Mouse (Mus musculus): ENCODE measurements around the gene Gpr183. TPM values are rescaled to one million over a fixed set of nuclear protein-coding genes. Genes with fewer than 3 reads are reported as not detected.
A peak's percentile ranks its signal among the peaks of the same experiment; 100 is the strongest.

Gpr183 gene
- 2.3 and 2.7 TPM in 2 replicates for polyA plus RNA-seq (2015; fragmentation: Nextera tagmentation; extraction: Ambion mirVana)

- Histone ChIP-seq H3K36me3 (ENCODE audit: control insufficient read depth, insufficient read depth, low read length) (no peaks in the 10 kb centered on the region), H3K27ac (ENCODE audit: low read length) (peak within 1 kb of the TSS; percentile 59; the same call in 1 of the 2 replicates), H3K4me3 (ENCODE audit: low read length) (peak within 1 kb of the TSS; percentile 15; the same call in 1 of the 2 replicates), H3K9ac (ENCODE audit: low read length) (peak within 1 kb of the TSS; percentile 44), H3K4me1 (replicated peaks; ENCODE audit: control insufficient read depth, insufficient read depth, low read length) (peaks cover 9% of the 10 kb centered on the region), H3K27me3 (ENCODE audit: control insufficient read depth, insufficient read depth, low read depth, low read length) (no peaks in the 10 kb centered on the region), H3K9me3 (ENCODE audit: control insufficient read depth, low read length) (no peaks in the 10 kb centered on the region), H3K4me2 (ENCODE audit: low read depth, low read length) (peak within 1 kb of the TSS; percentile 22; the same call in 1 of the 2 replicates)
- no peak for ATAC-seq (ENCODE audit: low read depth)
- 23% methylated on average over 6 of the region's 6 CpGs for WGBS
Observed at GRCm38 (mm10) chr14:121964990-121965389, at the start of gene Gpr183. Gene Gpr183, minus strand, starts transcription at chr14:121965195.

GRCm38 (mm10) chr14:122013417-122013951 lies 48.5 kb upstream of the Gpr183 start:
- Histone ChIP-seq H3K4me2 (ENCODE audit: low read depth, low read length) (no peak overlapping the region), H3K9me3 (ENCODE audit: control insufficient read depth, low read length) (no peaks in the 10 kb centered on the region), H3K4me1 (replicated peaks; ENCODE audit: control insufficient read depth, insufficient read depth, low read length) (no peaks in the 10 kb centered on the region), H3K9ac (ENCODE audit: low read length) (no peak overlapping the region), H3K27me3 (ENCODE audit: control insufficient read depth, insufficient read depth, low read depth, low read length) (no peaks in the 10 kb centered on the region), H3K36me3 (ENCODE audit: control insufficient read depth, insufficient read depth, low read length) (0 out of 2 replicates have a peak, but pooled peaks cover 2% of the 10 kb centered on the region), H3K4me3 (ENCODE audit: low read length) (no peak overlapping the region), H3K27ac (ENCODE audit: low read length) (no peak overlapping the region)
- peak; percentile 17; the same call in 1 of the 2 replicates for ATAC-seq (ENCODE audit: low read depth)
- WGBS = 65% methylated on average over 14 of the region's 14 CpGs

GRCm38 (mm10) chr14:122012814-122013213 lies 47.8 kb upstream of the Gpr183 start:
- H3K9me3 ChIP-seq (ENCODE audit: control insufficient read depth, low read length) = no peaks in the 10 kb centered on the region
- no peak overlapping the region for H3K4me3 ChIP-seq (ENCODE audit: low read length)
- no peak overlapping the region for H3K4me2 ChIP-seq (ENCODE audit: low read depth, low read length)
- no peaks in the 10 kb centered on the region for H3K4me1 ChIP-seq (replicated peaks; ENCODE audit: control insufficient read depth, insufficient read depth, low read length)
- H3K9ac ChIP-seq (ENCODE audit: low read length) = no peak overlapping the region
- 0 out of 2 replicates have a peak, but pooled peaks cover 2% of the 10 kb centered on the region for H3K36me3 ChIP-seq (ENCODE audit: control insufficient read depth, insufficient read depth, low read length)
- no peaks in the 10 kb centered on the region for H3K27me3 ChIP-seq (ENCODE audit: control insufficient read depth, insufficient read depth, low read depth, low read length)
- H3K27ac ChIP-seq (ENCODE audit: low read length) = no peak overlapping the region
- no peak for ATAC-seq (ENCODE audit: low read depth)
- 75% methylated on average over 13 of the region's 13 CpGs for WGBS

GRCm38 (mm10) chr14:122012193-122012592 lies 47.2 kb upstream of the Gpr183 start:
- 68% methylated on average over 5 of the region's 5 CpGs for WGBS
- Histone ChIP-seq H3K36me3 (ENCODE audit: control insufficient read depth, insufficient read depth, low read length) (0 out of 2 replicates have a peak, but pooled peaks cover 2% of the 10 kb centered on the region), H3K9me3 (ENCODE audit: control insufficient read depth, low read length) (no peaks in the 10 kb centered on the region), H3K9ac (ENCODE audit: low read length) (no peak overlapping the region), H3K4me2 (ENCODE audit: low read depth, low read length) (no peak overlapping the region), H3K27me3 (ENCODE audit: control insufficient read depth, insufficient read depth, low read depth, low read length) (no peaks in the 10 kb centered on the region), H3K4me1 (replicated peaks; ENCODE audit: control insufficient read depth, insufficient read depth, low read length) (no peaks in the 10 kb centered on the region), H3K4me3 (ENCODE audit: low read length) (no peak overlapping the region), H3K27ac (ENCODE audit: low read length) (no peak overlapping the region)
- no peak for ATAC-seq (ENCODE audit: low read depth)

GRCm38 (mm10) chr14:122011768-122012167 lies 46.8 kb upstream of the Gpr183 start:
- Histone ChIP-seq H3K27ac (ENCODE audit: low read length) (no peak overlapping the region), H3K4me1 (replicated peaks; ENCODE audit: control insufficient read depth, insufficient read depth, low read length) (no peaks in the 10 kb centered on the region), H3K9ac (ENCODE audit: low read length) (no peak overlapping the region), H3K9me3 (ENCODE audit: control insufficient read depth, low read length) (no peaks in the 10 kb centered on the region), H3K4me2 (ENCODE audit: low read depth, low read length) (no peak overlapping the region), H3K27me3 (ENCODE audit: control insufficient read depth, insufficient read depth, low read depth, low read length) (no peaks in the 10 kb centered on the region), H3K36me3 (ENCODE audit: control insufficient read depth, insufficient read depth, low read length) (0 out of 2 replicates have a peak, but pooled peaks cover 2% of the 10 kb centered on the region), H3K4me3 (ENCODE audit: low read length) (no peak overlapping the region)
- ATAC-seq (ENCODE audit: low read depth) = no peak
- WGBS = 90% methylated on average over 8 of the region's 8 CpGs

GRCm38 (mm10) chr14:122010301-122010700 lies 45.3 kb upstream of the Gpr183 start:
- Histone ChIP-seq H3K27ac (ENCODE audit: low read length) (no peak overlapping the region), H3K4me2 (ENCODE audit: low read depth, low read length) (no peak overlapping the region), H3K36me3 (ENCODE audit: control insufficient read depth, insufficient read depth, low read length) (peaks cover 2% of the 10 kb centered on the region; the same call in 1 of the 2 replicates), H3K9ac (ENCODE audit: low read length) (no peak overlapping the region), H3K9me3 (ENCODE audit: control insufficient read depth, low read length) (no peaks in the 10 kb centered on the region), H3K4me1 (replicated peaks; ENCODE audit: control insufficient read depth, insufficient read depth, low read length) (no peaks in the 10 kb centered on the region), H3K27me3 (ENCODE audit: control insufficient read depth, insufficient read depth, low read depth, low read length) (no peaks in the 10 kb centered on the region), H3K4me3 (ENCODE audit: low read length) (no peak overlapping the region)
- WGBS = 73% methylated on average over 7 of the region's 7 CpGs
- ATAC-seq (ENCODE audit: low read depth) = no peak

- no peak overlapping the region for H3K27ac ChIP-seq (ENCODE audit: low read length)
- H3K4me1 ChIP-seq (replicated peaks; ENCODE audit: control insufficient read depth, insufficient read depth, low read length) = no peaks in the 10 kb centered on the region
- H3K27me3 ChIP-seq (ENCODE audit: control insufficient read depth, insufficient read depth, low read depth, low read length) = no peaks in the 10 kb centered on the region
- WGBS = 85% methylated on average over 13 of the region's 13 CpGs
- no peak overlapping the region for H3K9ac ChIP-seq (ENCODE audit: low read length)
- H3K9me3 ChIP-seq (ENCODE audit: control insufficient read depth, low read length) = no peaks in the 10 kb centered on the region
- no peak overlapping the region for H3K4me3 ChIP-seq (ENCODE audit: low read length)
- ATAC-seq (ENCODE audit: low read depth) = no peak
- peaks cover 2% of the 10 kb centered on the region; the same call in 1 of the 2 replicates for H3K36me3 ChIP-seq (ENCODE audit: control insufficient read depth, insufficient read depth, low read length)
- H3K4me2 ChIP-seq (ENCODE audit: low read depth, low read length) = no peak overlapping the region
Observed at GRCm38 (mm10) chr14:122009502-122009901, 44.5 kb upstream of the Gpr183 start.

GRCm38 (mm10) chr14:122008261-122008660 lies 43.3 kb upstream of the Gpr183 start:
- no peaks in the 10 kb centered on the region for H3K4me1 ChIP-seq (replicated peaks; ENCODE audit: control insufficient read depth, insufficient read depth, low read length)
- WGBS = 82% methylated on average over 4 of the region's 4 CpGs

GRCm38 (mm10) chr14:122003812-122004211 lies 38.8 kb upstream of the Gpr183 start:
- no peaks in the 10 kb centered on the region for H3K27me3 ChIP-seq (ENCODE audit: control insufficient read depth, insufficient read depth, low read depth, low read length)
- H3K36me3 ChIP-seq (ENCODE audit: control insufficient read depth, insufficient read depth, low read length) = peaks cover 2% of the 10 kb centered on the region; the same call in 1 of the 2 replicates
- no peak for ATAC-seq (ENCODE audit: low read depth)
- H3K4me3 ChIP-seq (ENCODE audit: low read length) = no peak overlapping the region
- H3K4me1 ChIP-seq (replicated peaks; ENCODE audit: control insufficient read depth, insufficient read depth, low read length) = no peaks in the 10 kb centered on the region
- H3K9me3 ChIP-seq (ENCODE audit: control insufficient read depth, low read length) = no peaks in the 10 kb centered on the region
- no peak overlapping the region for H3K27ac ChIP-seq (ENCODE audit: low read length)
- H3K9ac ChIP-seq (ENCODE audit: low read length) = no peak overlapping the region
- H3K4me2 ChIP-seq (ENCODE audit: low read depth, low read length) = no peak overlapping the region

More at GRCm38 (mm10) chr14:122008261-122008660, 43.3 kb upstream of the Gpr183 start:
- Histone ChIP-seq H3K4me2 (ENCODE audit: low read depth, low read length) (no peak overlapping the region), H3K9ac (ENCODE audit: low read length) (no peak overlapping the region), H3K4me3 (ENCODE audit: low read length) (no peak overlapping the region), H3K9me3 (ENCODE audit: control insufficient read depth, low read length) (no peaks in the 10 kb centered on the region), H3K27ac (ENCODE audit: low read length) (no peak overlapping the region), H3K36me3 (ENCODE audit: control insufficient read depth, insufficient read depth, low read length) (peaks cover 2% of the 10 kb centered on the region; the same call in 1 of the 2 replicates), H3K27me3 (ENCODE audit: control insufficient read depth, insufficient read depth, low read depth, low read length) (no peaks in the 10 kb centered on the region)
- no peak for ATAC-seq (ENCODE audit: low read depth)

Data from lung, embryonic 16.5 days (tissue).